Mouse (Mus musculus): Measurements from ENCODE around the gene Cldnd2. TPM values are rescaled to one million over a fixed set of nuclear protein-coding genes. Genes with fewer than 3 reads are reported as not detected.
"Not testable (repeated sequence)": the region's sequence is repeated elsewhere in the genome, so short reads cannot be mapped to it uniquely, and the experiment has no call there.

Gene Cldnd2
- polyA plus RNA-seq (2015; fragmentation: Nextera tagmentation; extraction: Ambion mirVana) = not detected in 2 replicates

DNA sequence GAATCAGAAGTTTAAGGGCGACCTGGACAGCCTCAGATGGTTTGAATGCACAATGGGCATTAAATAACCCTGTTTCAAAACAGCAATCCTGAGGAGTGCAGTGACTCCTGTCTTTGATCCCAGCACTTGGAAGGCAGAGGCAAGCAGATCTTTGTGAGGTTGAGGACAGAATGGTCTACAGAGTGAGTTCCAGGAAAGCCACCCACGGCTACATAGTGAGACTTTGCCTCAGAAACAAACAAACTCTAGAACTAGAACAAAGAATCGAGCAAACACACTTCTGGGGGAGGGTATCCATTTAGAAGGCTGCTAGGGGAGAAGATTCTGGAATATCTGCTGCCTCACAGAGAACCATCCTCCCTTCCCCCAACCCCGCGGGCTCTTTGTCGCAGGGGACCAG is at the start of gene Cldnd2:
Gene Cldnd2 (plus strand): TSS at position 301 of the 400 bp plus-strand sequence.
- H3K27me3 ChIP-seq = no peaks in the 10 kb centered on the region
- H3K9me3 ChIP-seq (replicated peaks) = no peaks in the 10 kb centered on the region
- ATAC-seq (ENCODE audit: low read depth) (no peak), DNase-seq (no peak)
- H3K4me3 ChIP-seq (replicated peaks) = no peak within 1 kb of the TSS
- 0 out of 2 replicates have a peak within 1 kb of the TSS, but pooled peaks have one; percentile 34 for H3K27ac ChIP-seq
- no peak within 1 kb of the TSS for H3K4me2 ChIP-seq
- H3K9ac ChIP-seq = no peak within 1 kb of the TSS
- no peaks in the 10 kb centered on the region for H3K36me3 ChIP-seq
- peaks cover 36% of the 10 kb centered on the region for H3K4me1 ChIP-seq (replicated peaks)
- WGBS (ENCODE audit: insufficient replicate concordance) = 75% methylated on average over 6 of the region's 6 CpGs

DNA sequence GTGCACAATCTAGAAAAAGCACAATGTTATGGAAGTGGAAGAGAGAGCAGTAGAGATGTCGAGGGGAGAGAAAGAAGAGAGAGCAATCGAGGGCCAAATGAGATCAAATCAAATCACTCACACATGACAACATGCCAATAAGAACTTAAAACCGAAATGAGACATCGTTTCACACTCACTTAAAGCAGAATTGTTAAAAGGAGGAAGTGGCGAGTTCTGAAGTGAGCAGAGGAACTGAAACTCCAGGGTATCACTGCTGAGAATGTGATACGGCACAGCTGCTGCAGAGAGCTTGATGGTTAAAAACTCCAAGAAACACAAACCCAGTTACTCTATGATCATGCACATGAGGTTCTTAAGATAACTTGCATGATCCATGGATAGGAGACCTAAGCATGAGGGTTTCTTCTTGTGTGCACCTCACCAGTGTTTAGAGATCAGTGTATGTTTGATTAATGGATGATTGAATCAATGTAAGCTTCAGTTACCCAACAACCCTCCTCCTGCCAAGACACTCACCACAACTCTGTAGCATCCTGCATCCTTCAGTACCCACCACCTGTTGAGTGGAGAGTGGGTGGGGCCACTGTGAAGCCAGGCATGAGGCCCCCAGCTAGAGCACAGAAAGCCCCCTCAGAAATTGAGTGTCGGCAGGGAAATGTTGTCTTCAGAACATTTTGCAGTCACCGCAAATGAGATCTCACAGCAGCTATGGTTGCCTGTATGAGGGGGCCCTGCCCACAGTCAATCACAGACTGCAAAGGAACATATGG is 48.0 kb upstream of the Cldnd2 start:
- ATAC-seq (ENCODE audit: low read depth) (no peak), DNase-seq (no peak)
- Histone ChIP-seq H3K9me3 (replicated peaks) (no peaks in the 10 kb centered on the region), H3K27me3 (no peaks in the 10 kb centered on the region), H3K27ac (no peak overlapping the region), H3K4me2 (no peak overlapping the region), H3K9ac (no peak overlapping the region), H3K36me3 (no peaks in the 10 kb centered on the region), H3K4me3 (replicated peaks) (no peak overlapping the region), H3K4me1 (replicated peaks) (0 out of 2 replicates have a peak, but pooled peaks cover 2% of the 10 kb centered on the region)
- WGBS (ENCODE audit: insufficient replicate concordance) = 34% methylated on average over 8 of the region's 8 CpGs

DNA sequence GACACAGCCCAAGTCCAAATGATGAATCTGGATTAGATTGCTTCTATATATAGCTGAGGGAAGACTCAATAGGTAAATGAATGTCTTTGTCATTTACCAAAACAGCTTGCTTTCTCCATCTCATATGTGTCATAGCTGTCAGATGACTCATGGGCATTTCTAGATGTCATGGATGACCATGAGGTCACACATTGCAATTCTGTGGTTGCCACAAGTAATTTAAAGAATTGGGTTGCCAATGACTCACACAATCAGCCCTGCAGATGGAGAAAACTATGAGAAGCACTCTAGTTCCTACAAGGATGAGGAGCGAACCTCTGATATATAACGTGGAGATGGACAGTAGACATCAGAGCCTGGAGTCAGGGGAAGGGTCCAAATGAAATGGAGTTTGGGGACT is 41.1 kb upstream of the Cldnd2 start:
- ATAC-seq (ENCODE audit: low read depth) = no peak
- H3K4me1 ChIP-seq (replicated peaks) = no peaks in the 10 kb centered on the region

DNA sequence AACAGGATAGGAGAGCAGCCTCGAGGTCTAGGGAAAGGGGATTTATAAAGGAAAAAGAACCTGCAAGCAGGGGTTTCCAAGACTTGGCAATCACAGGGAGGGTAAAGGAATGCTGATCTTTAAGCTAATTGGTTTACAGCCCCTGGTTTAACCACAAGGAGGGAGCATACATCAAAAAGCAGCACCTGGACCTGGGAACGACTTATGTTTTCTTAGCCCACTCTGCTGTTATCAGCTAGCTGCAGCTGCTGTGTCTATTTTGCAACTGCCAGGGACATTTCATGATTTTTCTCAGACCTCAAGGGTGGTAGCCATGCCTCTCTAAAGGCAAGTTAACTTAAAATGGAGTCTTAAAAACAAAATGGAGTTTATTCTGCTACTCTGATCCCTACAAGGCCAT is 37.9 kb upstream of the Cldnd2 start:
- H3K4me3 ChIP-seq (replicated peaks) = no peak overlapping the region
- no peak overlapping the region for H3K9ac ChIP-seq
- H3K4me1 ChIP-seq (replicated peaks) = no peaks in the 10 kb centered on the region
- no peaks in the 10 kb centered on the region for H3K36me3 ChIP-seq
- DNase-seq = no peak
- no peak overlapping the region for H3K4me2 ChIP-seq
- H3K9me3 ChIP-seq (replicated peaks) = no peaks in the 10 kb centered on the region
- no peak for ATAC-seq (ENCODE audit: low read depth)
- WGBS (ENCODE audit: insufficient replicate concordance) = 12% methylated on average over 2 of the region's 2 CpGs
- H3K27ac ChIP-seq = no peak overlapping the region
- H3K27me3 ChIP-seq = no peaks in the 10 kb centered on the region

More for the DNA sequence above, 41.1 kb upstream of the Cldnd2 start:
- no peaks in the 10 kb centered on the region for H3K36me3 ChIP-seq
- no peak overlapping the region for H3K4me3 ChIP-seq (replicated peaks)
- H3K9me3 ChIP-seq (replicated peaks) = no peaks in the 10 kb centered on the region
- H3K27ac ChIP-seq = no peak overlapping the region
- no peaks in the 10 kb centered on the region for H3K27me3 ChIP-seq
- no peak overlapping the region for H3K4me2 ChIP-seq
- DNase-seq = no peak
- WGBS (ENCODE audit: insufficient replicate concordance) = 75% methylated on average over 2 of the region's 2 CpGs
- H3K9ac ChIP-seq = no peak overlapping the region

DNA sequence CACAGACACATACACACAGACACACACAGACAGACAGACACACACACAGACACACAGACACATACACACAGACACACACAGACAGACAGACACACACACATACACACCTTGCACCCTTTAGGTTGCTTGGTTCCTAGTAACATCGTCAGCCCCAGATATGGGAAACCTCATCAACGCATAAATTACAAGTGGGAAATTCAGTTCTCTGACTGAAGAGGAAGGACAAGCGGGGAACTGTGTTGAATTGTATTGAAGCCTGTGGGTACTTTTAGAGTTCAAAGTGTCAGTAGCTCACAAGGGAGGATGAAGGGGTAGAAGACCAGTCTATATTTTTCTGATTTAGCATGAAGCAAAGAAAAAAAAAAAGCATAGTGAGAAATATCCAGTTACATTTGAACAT is 33.0 kb upstream of the Cldnd2 start:
- Histone ChIP-seq H3K27me3 (no peaks in the 10 kb centered on the region), H3K4me1 (replicated peaks) (no peaks in the 10 kb centered on the region; the same call in 1 of the 2 replicates), H3K4me3 (replicated peaks) (no peak overlapping the region), H3K27ac (no peak overlapping the region), H3K9me3 (replicated peaks) (no peaks in the 10 kb centered on the region), H3K36me3 (no peaks in the 10 kb centered on the region), H3K9ac (no peak overlapping the region), H3K4me2 (no peak overlapping the region)
- ATAC-seq (ENCODE audit: low read depth) (no peak), DNase-seq (no peak)
- 48% methylated on average over 3 of the region's 3 CpGs for WGBS (ENCODE audit: insufficient replicate concordance)

DNA sequence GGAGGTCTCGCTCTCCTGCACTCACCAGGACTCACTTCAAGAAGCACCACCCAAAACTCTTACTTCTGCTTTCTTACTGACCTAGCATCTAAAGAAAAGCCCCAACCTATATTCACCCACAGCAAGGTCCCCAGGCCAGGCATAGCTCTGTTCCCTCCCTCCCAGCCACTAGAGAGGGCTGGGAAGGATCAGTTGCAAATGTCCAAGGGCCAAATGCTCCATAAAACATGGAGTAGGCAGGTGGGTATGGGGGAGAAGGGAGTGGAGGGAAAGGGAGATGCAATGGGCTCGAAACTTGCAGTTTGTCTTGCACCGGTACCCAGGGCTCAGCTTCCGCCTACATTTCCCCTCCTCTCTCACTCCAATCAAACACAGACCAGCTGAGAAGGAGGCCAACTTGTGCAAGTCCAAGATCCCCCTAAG is 32.4 kb upstream of the Cldnd2 start, which contains the start of gene Siglecg:
Gene Siglecg (plus strand): TSS at position 74 of the 423 bp plus-strand sequence.
- Histone ChIP-seq H3K27ac (no peak within 1 kb of the TSS), H3K4me2 (no peak within 1 kb of the TSS), H3K9me3 (replicated peaks) (no peaks in the 10 kb centered on the region), H3K9ac (no peak within 1 kb of the TSS), H3K4me1 (replicated peaks) (no peaks in the 10 kb centered on the region; the same call in 1 of the 2 replicates), H3K27me3 (no peaks in the 10 kb centered on the region), H3K4me3 (replicated peaks) (no peak within 1 kb of the TSS), H3K36me3 (no peaks in the 10 kb centered on the region)
- WGBS (ENCODE audit: insufficient replicate concordance) = 58% methylated on average over 4 of the region's 4 CpGs
- ATAC-seq (ENCODE audit: low read depth) (no peak), DNase-seq (no peak)

DNA sequence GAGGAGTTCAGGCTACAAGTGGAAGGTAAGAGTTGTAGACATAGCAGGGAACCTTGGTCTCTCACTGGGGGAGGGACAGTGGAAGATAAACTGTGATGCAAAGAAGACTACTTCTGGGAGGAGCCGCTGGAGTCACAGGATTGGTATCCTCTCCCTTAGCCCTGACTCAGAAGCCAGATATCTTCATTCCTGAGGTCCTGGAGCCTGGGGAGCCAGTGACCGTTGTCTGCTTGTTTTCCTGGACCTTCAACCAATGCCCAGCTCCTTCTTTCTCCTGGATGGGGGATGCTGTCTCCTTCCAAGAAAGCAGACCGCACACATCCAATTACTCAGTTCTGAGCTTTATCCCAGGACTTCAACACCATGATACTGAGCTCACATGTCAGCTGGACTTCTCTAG is 31.5 kb upstream of the Cldnd2 start:
- 64% methylated on average over 3 of the region's 3 CpGs for WGBS (ENCODE audit: insufficient replicate concordance)
- no peak for DNase-seq
- Histone ChIP-seq H3K9me3 (replicated peaks) (no peaks in the 10 kb centered on the region), H3K4me3 (replicated peaks) (no peak overlapping the region), H3K9ac (no peak overlapping the region), H3K36me3 (no peaks in the 10 kb centered on the region), H3K27ac (no peak overlapping the region), H3K27me3 (no peaks in the 10 kb centered on the region), H3K4me2 (no peak overlapping the region), H3K4me1 (replicated peaks) (no peaks in the 10 kb centered on the region; the same call in 1 of the 2 replicates)
- no peak for ATAC-seq (ENCODE audit: low read depth)

DNA sequence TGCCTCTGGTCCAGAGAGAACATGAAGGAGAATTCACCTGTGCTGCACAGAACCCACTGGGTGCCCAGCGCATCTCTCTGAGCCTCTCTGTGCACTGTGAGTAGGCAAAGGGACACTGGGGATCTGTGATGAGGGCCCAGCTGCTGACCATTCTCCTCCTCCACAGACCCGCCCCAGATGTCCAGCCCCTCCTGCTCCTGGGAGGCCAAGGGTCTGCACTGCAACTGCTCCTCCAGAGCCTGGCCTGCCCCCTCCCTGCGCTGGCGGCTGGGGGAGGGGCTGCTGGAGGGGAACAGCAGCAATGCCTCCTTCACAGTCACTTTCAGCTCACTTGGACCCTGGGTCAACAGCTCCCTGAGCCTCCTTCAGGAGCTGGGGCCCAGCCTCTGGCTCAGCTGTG is 28.9 kb upstream of the Cldnd2 start:
- WGBS (ENCODE audit: insufficient replicate concordance) = 43% methylated on average over 4 of the region's 4 CpGs
- H3K4me2 ChIP-seq; H3K4me1 ChIP-seq (replicated peaks); H3K9ac ChIP-seq; H3K27ac ChIP-seq; ATAC-seq (ENCODE audit: low read depth); H3K4me3 ChIP-seq (replicated peaks); DNase-seq; H3K27me3 ChIP-seq; H3K9me3 ChIP-seq (replicated peaks); H3K36me3 ChIP-seq: not testable (repeated sequence)

DNA sequence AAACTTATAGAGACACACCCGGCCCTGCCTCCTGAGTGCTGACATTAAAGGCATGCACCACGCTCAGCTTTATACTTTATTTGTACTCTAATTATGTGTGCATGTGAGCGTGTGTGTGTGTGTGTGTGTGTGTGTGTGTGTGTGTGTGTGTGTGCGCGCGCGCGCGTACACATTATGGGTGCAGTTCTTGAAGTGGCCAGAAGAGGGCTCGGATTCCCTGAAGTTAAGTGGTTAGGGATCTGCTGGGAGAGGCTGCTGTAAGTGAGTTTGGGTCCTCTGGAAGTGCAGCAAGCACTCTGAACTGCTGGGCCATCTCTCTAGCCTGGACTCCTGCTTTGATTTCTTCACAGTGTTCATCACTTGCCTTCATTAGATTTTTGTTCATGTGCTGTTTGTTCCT is 23.3 kb upstream of the Cldnd2 start:
- H3K36me3 ChIP-seq = no peaks in the 10 kb centered on the region
- no peaks in the 10 kb centered on the region for H3K9me3 ChIP-seq (replicated peaks)
- no peak overlapping the region for H3K4me2 ChIP-seq
- DNase-seq (no peak), ATAC-seq (ENCODE audit: low read depth) (no peak)
- WGBS (ENCODE audit: insufficient replicate concordance) = 75% methylated on average over 10 of the region's 10 CpGs
- H3K4me3 ChIP-seq (replicated peaks) = no peak overlapping the region
- no peak overlapping the region for H3K9ac ChIP-seq
- H3K4me1 ChIP-seq (replicated peaks) = no peaks in the 10 kb centered on the region
- no peak overlapping the region for H3K27ac ChIP-seq
- H3K27me3 ChIP-seq = no peaks in the 10 kb centered on the region

DNA sequence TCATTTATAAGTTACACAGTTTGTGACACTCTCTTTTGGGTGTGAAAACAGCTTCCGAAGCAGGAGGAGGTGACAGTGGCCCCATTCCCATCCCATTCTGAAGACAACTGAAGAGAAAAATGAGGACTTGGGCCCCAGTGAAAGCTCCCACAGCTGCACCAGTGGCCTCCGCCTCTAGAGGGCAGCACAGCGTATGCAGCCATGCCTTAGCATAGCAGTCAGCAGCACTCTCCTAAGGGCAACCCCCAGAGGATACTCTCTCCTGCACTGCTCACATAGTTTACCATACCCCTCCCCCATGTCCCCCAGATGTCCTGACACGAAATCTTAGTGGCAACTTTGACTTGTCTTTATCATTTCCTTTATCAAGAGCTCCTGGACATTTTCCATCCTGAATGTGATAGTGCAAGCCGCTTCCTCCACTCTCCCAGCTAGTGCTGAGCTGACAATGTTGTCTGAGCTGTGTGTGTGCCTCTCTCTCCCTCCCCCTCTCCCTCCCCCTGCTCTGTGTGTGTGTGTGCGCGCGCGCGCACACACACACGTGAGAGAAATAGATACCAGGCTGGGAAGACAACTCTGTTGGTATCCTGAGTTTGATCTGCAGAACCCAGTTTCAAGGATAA is 17.5 kb upstream of the Cldnd2 start:
- H3K27me3 ChIP-seq = no peaks in the 10 kb centered on the region
- H3K4me1 ChIP-seq (replicated peaks) = peaks cover 6% of the 10 kb centered on the region
- H3K9me3 ChIP-seq (replicated peaks) = no peaks in the 10 kb centered on the region
- H3K27ac ChIP-seq = no peak overlapping the region
- H3K9ac ChIP-seq = no peak overlapping the region
- ATAC-seq (ENCODE audit: low read depth) = peak; percentile 86
- H3K4me3 ChIP-seq (replicated peaks) = no peak overlapping the region
- no peaks in the 10 kb centered on the region for H3K36me3 ChIP-seq
- 15% methylated on average over 11 of the region's 11 CpGs for WGBS (ENCODE audit: insufficient replicate concordance)
- peak; percentile 54 for DNase-seq
- peak overlapping the region; percentile 26; the same call in 1 of the 2 replicates for H3K4me2 ChIP-seq

DNA sequence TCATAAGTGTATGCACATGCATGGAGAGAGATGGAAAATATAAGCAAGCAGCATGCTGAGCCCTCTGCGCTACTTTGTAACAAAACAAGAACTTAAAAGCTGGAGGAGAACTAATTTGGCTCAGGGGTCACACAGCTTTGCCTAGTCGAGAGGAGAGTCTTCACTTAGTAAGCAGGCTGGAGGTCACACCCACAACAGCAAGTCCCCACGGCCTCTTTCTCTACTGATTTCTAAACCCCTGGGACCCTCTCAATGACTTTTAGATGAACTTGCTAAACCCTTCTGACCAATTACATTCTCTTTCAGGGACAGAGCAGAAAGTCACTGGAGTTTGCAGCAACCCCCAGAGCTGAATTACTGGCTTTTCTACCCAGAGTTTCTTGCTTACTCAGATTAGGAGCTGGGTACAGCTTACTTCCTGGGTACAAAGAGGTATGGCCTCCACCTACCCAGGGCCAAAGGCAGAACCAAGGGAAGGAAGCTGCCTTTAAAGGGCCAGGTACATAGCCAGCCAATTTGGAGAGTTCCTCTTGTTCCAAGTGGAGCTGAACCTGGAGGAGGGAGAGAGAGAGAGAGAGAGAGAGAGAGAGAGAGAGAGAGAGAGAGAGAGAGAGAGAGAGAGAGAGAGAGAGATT is 16.5 kb upstream of the Cldnd2 start:
- WGBS (ENCODE audit: insufficient replicate concordance) = 53% methylated on average over 3 of the region's 3 CpGs
- Histone ChIP-seq H3K4me1 (replicated peaks) (peaks cover 6% of the 10 kb centered on the region), H3K9ac (no peak overlapping the region), H3K9me3 (replicated peaks) (no peaks in the 10 kb centered on the region), H3K27ac (no peak overlapping the region), H3K36me3 (no peaks in the 10 kb centered on the region), H3K4me3 (replicated peaks) (no peak overlapping the region), H3K27me3 (no peaks in the 10 kb centered on the region), H3K4me2 (no peak overlapping the region)
- no peak for ATAC-seq (ENCODE audit: low read depth)
- no peak for DNase-seq
